In genomic region chr12:12647467-12647866, GRCm38 (mm10) we compare ENCODE assay signal across 25 mouse cellular contexts.
A peak's percentile ranks its signal among the peaks of the same experiment; 100 is the strongest.
DNase-seq lines count a peak whose midpoint lies in the region; ATAC-seq and TF ChIP-seq lines count a peak whose summit lies in the region.
"Had no signal": no experiment of that assay in that cellular context is flagged by ENCODE, and none has a peak within 500 bp of the region (broad histone marks: within the 10 kb centered on the region; RNA-seq: fewer than 3 reads in every experiment).

No protein-coding gene starts in this region.

- TF ChIP-seq CTCF in liver, adult 2 months (IDR thresholded peaks at IDR 0.05; ENCODE audit: low read depth, low read length), result no peak
- no peak for TF ChIP-seq CTCF in lung, postnatal 0 days (IDR thresholded peaks at IDR 0.05)
- TF ChIP-seq CTCF in Patski (IDR thresholded peaks at IDR 0.05), result no peak

- H3K27me3 ChIP-seq in liver, adult 2 months (ENCODE audit: control insufficient read depth, insufficient read depth, low read length), result no peaks in the 10 kb centered on the region
- H3K27me3 ChIP-seq in liver, embryonic 12.5 days (replicated peaks), result no peaks in the 10 kb centered on the region
- H3K27me3 ChIP-seq in lung, postnatal 0 days (replicated peaks; ENCODE audit: insufficient read depth, low read length), result no peaks in the 10 kb centered on the region
- no peaks in the 10 kb centered on the region for H3K27me3 ChIP-seq in Patski
- H3K27me3 ChIP-seq in intestine, embryonic 16.5 days (replicated peaks; ENCODE audit: control insufficient read depth, insufficient read depth, low read length), result no peaks in the 10 kb centered on the region
- H3K27me3 ChIP-seq: embryonic facial prominence, embryonic 12.5 days; embryonic facial prominence, embryonic 15.5 days; heart, embryonic 13.5 days; hindbrain, embryonic 12.5 days; hindbrain, embryonic 15.5 days had no signal

- H3K9ac ChIP-seq in liver, adult 2 months (ENCODE audit: low read depth, low read length), result no peak overlapping the region
- H3K9ac ChIP-seq in liver, embryonic 12.5 days, result no peak overlapping the region
- H3K9ac ChIP-seq in lung, postnatal 0 days (replicated peaks; ENCODE audit: low read depth), result no peak overlapping the region
- H3K9ac ChIP-seq in intestine, embryonic 16.5 days (ENCODE audit: low read depth, low read length), result no peak overlapping the region
- H3K9ac ChIP-seq: embryonic facial prominence, embryonic 12.5 days; embryonic facial prominence, embryonic 15.5 days; forebrain, embryonic 12.5 days; heart, embryonic 13.5 days; hindbrain, embryonic 12.5 days; hindbrain, embryonic 15.5 days had no signal

- no peak for ATAC-seq in liver, embryonic 12.5 days
- peak; percentile 16; the same call in 1 of the 2 replicates for ATAC-seq in lung, postnatal 0 days
- no peak for ATAC-seq in Patski
- no peak for ATAC-seq in intestine, embryonic 16.5 days
- ATAC-seq: CD4-positive, CD25-positive, alpha-beta regulatory T cell, adult 4 months; forebrain, embryonic 16.5 days had no signal

- no peak for TF ChIP-seq POLR2A in liver, adult 2 months (IDR thresholded peaks at IDR 0.05; ENCODE audit: extremely low read depth, insufficient read depth, low read length)

- no peaks in the 10 kb centered on the region for H3K9me3 ChIP-seq in liver, embryonic 12.5 days (replicated peaks)
- no peaks in the 10 kb centered on the region for H3K9me3 ChIP-seq in lung, postnatal 0 days (ENCODE audit: low read length)
- no peaks in the 10 kb centered on the region for H3K9me3 ChIP-seq in intestine, embryonic 16.5 days (ENCODE audit: control insufficient read depth, low read length)
- H3K9me3 ChIP-seq: embryonic facial prominence, embryonic 12.5 days; embryonic facial prominence, embryonic 15.5 days; forebrain, embryonic 12.5 days; heart, embryonic 10.5 days; heart, embryonic 13.5 days; hindbrain, embryonic 12.5 days; hindbrain, embryonic 15.5 days had no signal

- CTCF ChIA-PET in Patski (lab: Charles Lee), result no interaction called here

- no peaks in the 10 kb centered on the region for H3K36me3 ChIP-seq in liver, adult 2 months (ENCODE audit: control insufficient read depth, insufficient read depth, low read length)
- H3K36me3 ChIP-seq in liver, embryonic 12.5 days, result no peaks in the 10 kb centered on the region
- no peaks in the 10 kb centered on the region for H3K36me3 ChIP-seq in lung, postnatal 0 days (ENCODE audit: insufficient read depth, low read length)
- H3K36me3 ChIP-seq in intestine, embryonic 16.5 days (ENCODE audit: control insufficient read depth, insufficient read depth, low read length), result no peaks in the 10 kb centered on the region
- H3K36me3 ChIP-seq: embryonic facial prominence, embryonic 12.5 days; embryonic facial prominence, embryonic 15.5 days; forebrain, embryonic 12.5 days; heart, embryonic 10.5 days; heart, embryonic 13.5 days; hindbrain, embryonic 12.5 days; hindbrain, embryonic 15.5 days had no signal

- TF ChIP-seq EP300 in lung, postnatal 0 days (IDR thresholded peaks at IDR 0.05), result peak; percentile 47; the same call in 1 of the 2 replicates

- no peaks in the 10 kb centered on the region for H3K4me1 ChIP-seq in liver, adult 2 months (ENCODE audit: control insufficient read depth, insufficient read depth, low read length)
- no peaks in the 10 kb centered on the region for H3K4me1 ChIP-seq in liver, embryonic 12.5 days
- H3K4me1 ChIP-seq in lung, postnatal 0 days (ENCODE audit: insufficient read depth, low read depth, low read length), result no peaks in the 10 kb centered on the region
- H3K4me1 ChIP-seq in intestine, embryonic 16.5 days (ENCODE audit: control insufficient read depth, insufficient read depth, low read length), result no peaks in the 10 kb centered on the region

- H3K4me3 ChIP-seq in liver, adult 2 months (ENCODE audit: insufficient read depth, low read depth, low read length), result no peak overlapping the region
- no peak overlapping the region for H3K4me3 ChIP-seq in liver, embryonic 12.5 days
- no peak overlapping the region for H3K4me3 ChIP-seq in lung, postnatal 0 days (ENCODE audit: low read depth, low read length)
- no peak overlapping the region for H3K4me3 ChIP-seq in intestine, embryonic 16.5 days (ENCODE audit: low read length)
- H3K4me3 ChIP-seq: embryonic facial prominence, embryonic 12.5 days; embryonic facial prominence, embryonic 15.5 days; forebrain, embryonic 12.5 days; heart, adult 2 months; heart, embryonic 10.5 days; heart, embryonic 13.5 days; hindbrain, embryonic 12.5 days; hindbrain, embryonic 15.5 days had no signal

- no peaks in the 10 kb centered on the region for H3K79me2 ChIP-seq in liver, adult 2 months (ENCODE audit: control insufficient read depth, insufficient read depth, low read length)

- no peak overlapping the region for H3K27ac ChIP-seq in liver, adult 2 months (replicated peaks; ENCODE audit: insufficient read depth, low read depth, low read length)
- no peak overlapping the region for H3K27ac ChIP-seq in liver, embryonic 12.5 days
- no peak overlapping the region for H3K27ac ChIP-seq in lung, postnatal 0 days (ENCODE audit: low read length)
- no peak overlapping the region for H3K27ac ChIP-seq in intestine, embryonic 16.5 days (ENCODE audit: low read length)
- H3K27ac ChIP-seq: embryonic facial prominence, embryonic 12.5 days; embryonic facial prominence, embryonic 15.5 days; forebrain, embryonic 12.5 days; heart, adult 2 months; heart, embryonic 10.5 days; heart, embryonic 13.5 days; hindbrain, embryonic 12.5 days; hindbrain, embryonic 15.5 days had no signal

- in situ Hi-C loops in Patski (cut with MboI; ENCODE audit: low pct_unique_long_range_greater_than_20kb), result no loop called here

- peak; percentile 16 for DNase-seq in liver, adult 2 months (ENCODE audit: extremely low read depth, low read depth, low spot score)
- DNase-seq in lung, postnatal 0 days (ENCODE audit: low spot score), result peak; percentile 43
- no peak for DNase-seq in lung, postnatal 10 days
- peak; percentile 28 for DNase-seq in Muller cell, postnatal 12 days (ENCODE audit: inconsistent ontology term)
- peak; percentile 7 for DNase-seq in Patski (ENCODE audit: low read depth, low spot score)
- no peak for DNase-seq in heart, postnatal 14 days
- DNase-seq: adrenal gland, postnatal 14 days; cerebellum, adult 11 months; cerebellum, adult 2 months; cerebellum, adult 9-11 months; cerebellum, postnatal 25 days; gastrocnemius, postnatal 10 days; gastrocnemius, postnatal 36 days; heart, adult 2 months had no signal

- intact Hi-C loops in heart, postnatal 14 days (cut with DNase I), result no loop called here

- no peak overlapping the region for H3K4me2 ChIP-seq in liver, embryonic 12.5 days
- no peak overlapping the region for H3K4me2 ChIP-seq in lung, postnatal 0 days (replicated peaks; ENCODE audit: low read depth, low read length)
- no peak overlapping the region for H3K4me2 ChIP-seq in intestine, embryonic 16.5 days (ENCODE audit: low read depth, low read length)
- H3K4me2 ChIP-seq: embryonic facial prominence, embryonic 12.5 days; embryonic facial prominence, embryonic 15.5 days; forebrain, embryonic 12.5 days; heart, embryonic 13.5 days; hindbrain, embryonic 12.5 days; hindbrain, embryonic 15.5 days had no signal

- POLR2A ChIA-PET in Patski (lab: Charles Lee), result no interaction called here

- WGBS in liver, adult 2 months, result 16% methylated on average over 6 of the region's 6 CpGs
- WGBS in liver, embryonic 12.5 days (ENCODE audit: insufficient replicate concordance), result 71% methylated on average over 6 of the region's 6 CpGs
- 35% methylated on average over 6 of the region's 6 CpGs for WGBS in lung, postnatal 0 days
- 55% methylated on average over 6 of the region's 6 CpGs for WGBS in intestine, embryonic 16.5 days

Comparison
In these comparisons a context has a peak if more than half of its experiments do, and no peak if none do; other contexts are left out.
1. DNase-seq: peak in liver, adult 2 months (single experiment), lung, postnatal 0 days (single experiment), Muller cell, postnatal 12 days (single experiment) and Patski (single experiment); none in lung, postnatal 10 days (single experiment) and heart, postnatal 14 days (0 of 2).